Mouse (Mus musculus) cerebellum, adult 9-10 months (tissue): ENCODE measurements around the gene Ankrd23.

Source experiments
- DNase-seq: peaks from one replicate; pipeline ENCODE4 v3.0.0; 2022

The Ankrd23 gene

GRCm38 (mm10) chr1:36563197-36563596 is 26.5 kb upstream of the Ankrd23 start:
- DNase-seq: no peak

- no peak for DNase-seq
These were observed 25.7 kb upstream of the Ankrd23 start for GRCm38 (mm10) chr1:36562388-36562787.

DNA sequence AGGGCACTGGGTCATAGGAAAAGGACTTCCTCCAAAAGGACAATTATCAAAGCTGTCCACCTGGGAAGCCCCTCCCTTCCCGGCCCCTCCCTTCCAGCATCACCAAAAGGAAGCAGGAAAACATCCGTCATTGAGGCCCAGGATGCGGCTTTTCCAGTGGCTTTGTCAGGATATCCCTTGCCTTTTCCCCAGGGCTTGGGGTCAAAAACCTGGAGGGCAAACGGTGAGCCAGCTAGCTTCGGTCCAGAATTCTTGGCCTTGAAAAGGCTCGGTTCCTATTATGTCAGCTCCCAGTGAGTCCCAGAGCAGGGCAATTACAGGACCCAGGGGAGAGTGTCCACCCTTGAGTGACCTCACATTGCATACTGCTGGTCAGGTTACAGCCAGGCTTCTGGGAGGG is 24.2 kb upstream of the Ankrd23 start:
- DNase-seq: no peak

- no peak for DNase-seq
These were observed 23.2 kb upstream of the Ankrd23 start for GRCm38 (mm10) chr1:36559888-36560287.

- DNase-seq: no peak
These were observed 22.6 kb upstream of the Ankrd23 start for GRCm38 (mm10) chr1:36559256-36559655.

DNA sequence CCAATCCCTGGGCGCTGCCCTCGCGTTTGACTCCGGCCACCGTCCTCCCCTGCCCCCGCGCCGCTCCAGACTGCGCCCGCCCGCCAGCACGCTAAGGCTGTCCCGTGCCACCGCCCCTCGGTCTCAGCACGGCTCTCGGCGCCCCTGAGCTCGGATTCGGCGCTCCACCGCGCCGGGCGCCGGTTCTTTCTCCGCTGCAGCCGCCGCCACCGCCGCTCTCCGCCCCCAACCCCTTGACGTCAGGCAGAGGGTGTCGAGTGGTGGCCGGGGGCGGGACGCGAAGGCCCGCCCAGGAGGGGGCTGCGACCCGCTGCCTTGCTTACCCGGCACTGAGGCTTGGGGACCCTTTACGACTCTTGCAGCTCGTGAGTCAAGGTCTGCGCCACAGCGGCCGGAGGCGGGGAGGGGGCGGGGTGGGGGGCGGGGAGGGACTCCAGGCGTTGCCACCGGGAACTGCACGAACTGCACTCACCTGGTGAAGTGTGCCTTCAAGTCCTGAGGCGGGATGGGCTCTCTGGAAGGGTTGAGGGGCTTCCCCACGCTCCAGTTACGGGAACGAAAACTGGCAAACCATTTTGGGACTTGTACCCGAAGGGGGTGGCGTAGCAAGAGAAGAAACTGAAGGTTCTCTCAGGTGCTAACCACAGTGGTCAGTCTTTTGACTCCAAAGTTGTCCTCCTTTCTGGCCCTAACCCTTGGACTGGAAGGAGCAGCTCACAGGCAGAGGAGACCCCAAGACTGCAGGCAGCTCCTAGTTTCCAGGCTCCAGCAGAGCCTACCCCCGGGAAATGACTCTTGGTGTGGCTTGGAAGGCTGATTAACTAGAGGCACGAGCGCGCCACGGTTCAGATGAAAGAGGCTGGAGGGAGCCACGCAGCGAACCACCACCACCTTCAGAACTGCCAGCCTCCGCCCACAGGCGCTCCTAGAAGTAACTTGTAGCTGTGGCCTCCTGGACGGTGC is 21.6 kb upstream of the Ankrd23 start, which contains the start of gene Sema4c:
Sema4c (minus strand) TSS at position 319 of the 963 bp plus-strand sequence.
- DNase-seq: peak; percentile 69

DNA sequence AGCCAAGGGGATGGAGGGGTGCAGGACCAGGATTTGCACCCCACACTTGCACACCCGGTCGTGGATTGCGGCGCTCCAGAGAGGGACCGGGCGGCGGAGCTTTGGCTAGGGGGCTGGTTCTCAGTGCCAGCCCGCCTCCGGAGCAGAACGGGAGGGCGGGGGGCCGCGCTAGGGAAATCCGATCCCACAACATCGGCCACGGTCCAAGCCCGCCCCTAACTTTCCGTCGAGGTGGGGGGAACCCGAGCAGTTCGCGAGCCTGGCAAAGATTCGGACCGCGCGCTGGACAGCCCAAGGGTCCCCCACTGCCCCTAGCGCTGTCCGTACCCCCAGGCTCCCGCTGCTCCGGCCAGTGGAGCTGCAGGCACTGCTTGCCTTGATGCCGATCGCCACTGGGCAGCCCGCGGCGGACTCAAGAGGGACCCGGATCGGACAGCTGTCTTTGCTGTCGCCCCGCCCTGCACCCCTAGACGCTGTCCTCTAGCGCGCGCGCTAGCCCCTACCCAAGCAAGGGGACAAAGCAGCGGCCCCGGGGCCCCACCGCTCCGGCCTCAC is 20.9 kb upstream of the Ankrd23 start:
- peak; percentile 79 for DNase-seq

DNA sequence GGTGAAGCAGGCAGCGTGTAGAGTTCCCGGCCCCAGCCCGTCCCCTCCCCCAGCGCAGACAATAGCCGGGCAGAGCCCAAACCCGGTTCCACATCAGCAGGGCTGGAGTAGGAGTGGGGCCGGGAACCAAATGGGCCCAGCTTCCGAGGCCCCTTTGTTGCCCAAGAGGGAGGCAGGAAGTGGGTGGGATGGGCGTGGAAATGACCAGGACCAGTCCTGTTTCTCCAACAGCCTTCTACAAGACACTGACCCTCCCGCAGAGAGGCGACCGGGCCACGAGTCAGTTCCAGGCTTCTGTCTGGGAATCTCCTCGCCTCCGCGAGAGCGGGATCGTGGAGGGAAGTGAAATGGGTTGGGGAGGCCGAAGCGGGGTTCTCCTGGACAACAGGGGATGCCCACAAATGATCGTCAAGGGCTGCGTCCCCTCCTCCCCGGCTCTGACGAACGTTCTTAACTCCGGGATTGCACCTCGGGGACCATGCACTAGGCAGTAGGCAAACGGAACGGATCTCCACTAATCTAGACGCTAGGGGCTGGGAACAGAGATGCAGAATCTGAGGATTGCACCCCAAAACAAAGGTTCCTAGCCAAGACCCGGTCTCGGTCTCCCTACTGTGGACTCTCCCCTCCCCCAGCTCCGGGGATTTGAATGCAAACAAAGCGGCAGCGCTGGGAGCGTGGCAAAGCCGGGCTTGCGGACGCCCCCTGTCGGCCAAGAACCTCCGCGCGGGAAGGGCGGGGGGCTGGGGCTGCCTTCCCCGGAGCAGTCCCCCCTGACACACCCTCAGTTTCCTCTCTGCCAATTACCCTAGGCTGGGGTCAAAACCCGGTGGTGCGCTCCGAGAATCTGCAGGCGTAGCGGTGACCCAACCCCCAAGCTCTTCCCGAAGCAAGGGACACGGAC is 20.1 kb upstream of the Ankrd23 start:
- peak; percentile 93 for DNase-seq

GRCm38 (mm10) chr1:36555798-36556395 is 19.2 kb upstream of the Ankrd23 start:
- DNase-seq: peak; percentile 66

DNA sequence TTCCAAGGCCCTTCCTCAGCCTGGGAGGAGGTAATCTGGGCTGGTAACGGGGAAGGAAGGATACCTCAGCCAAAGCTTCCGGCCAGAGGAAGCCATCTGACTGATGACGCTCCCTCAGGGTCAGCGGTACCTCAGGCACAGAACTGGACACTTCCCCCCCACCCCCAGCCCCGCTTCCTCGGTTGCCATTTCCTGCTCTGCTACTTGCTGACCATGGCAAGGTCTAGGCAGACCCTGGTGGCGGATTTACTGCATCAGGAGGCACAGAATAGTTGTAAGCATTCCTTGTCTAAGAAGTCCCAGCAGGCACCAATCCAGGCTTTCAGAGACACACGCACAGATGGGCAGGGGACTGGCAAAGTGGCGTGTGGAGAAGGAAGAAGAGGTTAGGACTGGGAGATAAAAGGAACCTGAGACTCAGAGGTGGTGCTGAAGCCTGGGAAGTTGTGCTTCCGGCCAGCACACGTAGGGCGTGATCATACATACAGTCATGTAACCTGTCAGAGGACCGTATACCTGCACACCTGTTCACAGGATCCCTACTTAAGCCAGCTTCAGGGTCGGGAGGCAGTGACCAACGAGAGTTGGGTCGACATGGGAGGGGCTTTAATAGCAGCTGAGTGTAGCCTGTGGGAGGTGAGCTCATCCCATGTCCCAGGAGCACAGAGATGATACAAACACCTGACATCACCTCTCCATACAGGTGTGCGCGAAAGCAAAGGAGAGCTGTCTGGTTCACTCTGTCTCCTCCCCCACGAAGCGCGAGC is 18.1 kb upstream of the Ankrd23 start:
- DNase-seq: peak; percentile 53

- peak; percentile 88 for DNase-seq
These were observed 15.8 kb upstream of the Ankrd23 start for GRCm38 (mm10) chr1:36552506-36552905.

- DNase-seq: peak; percentile 63
These were observed 15.2 kb upstream of the Ankrd23 start for GRCm38 (mm10) chr1:36551904-36552303.

DNA sequence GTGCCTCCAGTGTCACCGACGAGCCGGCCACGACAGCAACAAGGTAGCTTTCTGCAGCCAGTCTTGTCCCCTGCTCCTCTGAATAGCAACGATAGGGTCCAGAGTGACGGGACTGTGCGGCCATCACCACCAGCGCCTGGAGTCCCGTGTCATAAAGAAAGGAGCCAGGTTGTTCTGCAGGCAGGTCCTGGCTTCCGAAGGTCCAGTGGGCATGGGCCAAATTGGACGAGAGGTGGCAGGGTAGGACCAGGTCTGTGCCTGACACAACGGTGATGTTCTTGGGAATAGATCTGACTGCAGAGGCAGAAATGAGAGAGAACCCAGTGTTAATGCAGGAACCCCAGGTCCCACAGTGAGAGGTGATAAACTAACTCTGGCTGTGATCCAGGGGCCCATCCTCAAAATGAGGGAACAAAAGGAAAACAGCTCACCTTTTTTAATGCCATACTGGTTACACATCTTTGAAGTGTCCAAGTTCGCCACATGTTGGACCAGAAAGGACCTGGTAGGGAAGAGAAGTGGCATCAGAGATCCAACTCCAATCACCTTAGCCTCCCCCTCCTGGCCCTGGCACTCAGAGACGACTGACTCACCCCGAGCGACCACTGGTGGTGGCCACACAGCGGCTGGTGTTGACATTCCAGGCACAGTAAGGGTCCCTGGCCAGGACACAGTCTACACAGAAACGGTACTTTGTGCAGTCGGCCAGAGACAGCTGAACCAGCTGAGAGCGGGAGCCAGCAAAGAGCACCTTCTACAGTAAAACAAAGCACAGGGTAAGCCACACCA is 13.6 kb upstream of the Ankrd23 start:
- DNase-seq: peak; percentile 76

GRCm38 (mm10) chr1:36549491-36549890 is 12.8 kb upstream of the Ankrd23 start:
- peak; percentile 42 for DNase-seq

GRCm38 (mm10) chr1:36548771-36549170 is 12.1 kb upstream of the Ankrd23 start:
- DNase-seq: peak; percentile 44

DNA sequence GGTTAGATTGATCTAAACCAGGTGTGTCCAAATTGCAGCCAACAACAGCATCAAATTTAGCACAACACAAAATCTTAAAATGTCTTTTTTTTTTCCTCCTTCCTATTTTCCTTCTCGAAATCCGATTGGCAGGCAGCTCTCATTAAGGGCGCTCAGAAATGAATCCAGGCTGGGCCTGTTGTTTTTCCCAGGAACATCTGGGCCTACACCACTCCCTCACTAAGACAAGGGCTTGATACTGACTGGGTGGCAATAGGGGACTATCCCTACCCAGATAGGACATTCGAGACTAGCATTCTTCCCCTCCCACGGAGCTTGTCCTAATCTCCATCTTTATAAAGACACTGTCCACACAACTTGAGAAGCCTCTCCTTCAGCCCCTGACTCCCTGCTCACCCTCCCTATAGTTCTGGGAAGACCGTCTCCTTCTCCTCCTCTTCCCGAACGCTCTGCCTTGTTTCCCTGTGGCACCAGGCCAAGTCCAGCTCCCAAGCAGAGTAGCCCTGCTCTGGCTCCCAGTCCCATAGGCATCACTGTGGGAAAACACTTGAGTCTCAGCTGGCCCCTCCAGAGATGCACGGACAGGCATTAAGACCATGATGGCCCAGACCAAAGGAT is 11.4 kb upstream of the Ankrd23 start:
- DNase-seq: peak; percentile 61

- peak; percentile 100 for DNase-seq
These were observed 10.3 kb upstream of the Ankrd23 start, which contains the start of gene Ankrd39 for GRCm38 (mm10) chr1:36546888-36547471. Gene Ankrd39, minus strand, starts transcription at chr1:36547445.

DNA sequence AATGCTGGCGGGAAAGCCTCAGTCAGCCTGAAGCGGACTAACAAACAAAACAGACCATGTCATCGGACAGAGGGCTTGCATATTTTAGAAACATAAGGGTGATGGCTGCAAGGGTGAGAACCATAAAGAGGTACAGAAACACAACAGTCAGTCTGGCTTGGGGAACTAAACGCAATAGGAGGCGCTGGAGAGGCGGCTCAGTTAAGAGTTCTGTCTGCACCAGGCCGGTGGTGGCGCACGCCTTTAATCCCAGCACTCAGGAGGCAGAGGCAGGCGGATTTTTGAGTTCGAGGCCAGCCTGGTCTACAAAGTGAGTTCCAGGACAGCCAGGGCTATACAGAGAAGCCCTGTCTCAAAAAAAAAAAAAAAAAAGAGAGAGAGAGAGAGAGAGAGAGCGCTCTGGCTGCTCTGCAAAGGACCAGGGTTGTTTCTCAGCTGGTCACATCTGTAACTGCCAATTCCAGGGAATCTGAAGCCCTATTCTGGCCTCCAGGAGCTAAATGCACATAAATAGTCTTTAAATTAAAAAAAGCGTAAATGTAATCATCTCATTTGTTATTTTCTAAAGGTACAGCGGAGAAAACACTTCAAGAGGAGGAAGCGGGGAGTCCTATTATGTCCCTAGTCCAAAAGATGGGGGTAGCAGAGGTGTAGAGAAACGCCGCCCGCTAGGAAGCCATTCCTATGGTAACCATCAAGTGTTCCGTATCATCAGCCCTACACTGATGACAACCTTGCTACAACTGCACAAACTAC is 9.3 kb upstream of the Ankrd23 start:
- DNase-seq: no peak

DNA sequence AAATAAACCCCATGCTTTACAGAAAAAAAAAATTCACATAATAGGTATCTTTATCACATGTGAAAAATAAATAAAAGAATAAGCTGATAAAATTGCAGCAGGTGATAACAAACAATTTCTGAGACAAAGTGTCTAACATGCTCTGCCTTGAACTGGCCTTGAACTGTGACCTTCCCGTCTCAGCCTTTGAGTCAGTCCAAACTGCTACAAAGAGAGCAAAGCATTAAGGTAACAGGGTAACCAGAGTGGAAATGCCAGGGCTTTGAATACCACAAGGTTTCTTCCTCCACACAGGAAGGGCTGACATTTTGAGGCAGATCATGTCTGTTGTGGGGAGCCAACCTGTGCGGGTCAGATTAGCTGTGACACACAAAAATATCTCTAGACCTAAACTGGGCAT is 8.7 kb upstream of the Ankrd23 start:
- DNase-seq: no peak
